Mouse (Mus musculus) megakaryocyte, embryonic 14.5 days (primary cell): ENCODE measurements around the gene Afmid.

Experiments used
- FLI1 ChIP-seq: IDR thresholded peaks from 2 replicates; pipeline ENCODE4 v1.6.1; 2012; ENCODE audit warnings: low read length, inconsistent platforms, mixed read lengths
- GATA1 ChIP-seq: IDR thresholded peaks from 3 replicates; pipeline ENCODE4 v1.6.1; 2012; ENCODE audit warnings: mixed read lengths, low read length, inconsistent platforms, borderline replicate concordance

DNA sequence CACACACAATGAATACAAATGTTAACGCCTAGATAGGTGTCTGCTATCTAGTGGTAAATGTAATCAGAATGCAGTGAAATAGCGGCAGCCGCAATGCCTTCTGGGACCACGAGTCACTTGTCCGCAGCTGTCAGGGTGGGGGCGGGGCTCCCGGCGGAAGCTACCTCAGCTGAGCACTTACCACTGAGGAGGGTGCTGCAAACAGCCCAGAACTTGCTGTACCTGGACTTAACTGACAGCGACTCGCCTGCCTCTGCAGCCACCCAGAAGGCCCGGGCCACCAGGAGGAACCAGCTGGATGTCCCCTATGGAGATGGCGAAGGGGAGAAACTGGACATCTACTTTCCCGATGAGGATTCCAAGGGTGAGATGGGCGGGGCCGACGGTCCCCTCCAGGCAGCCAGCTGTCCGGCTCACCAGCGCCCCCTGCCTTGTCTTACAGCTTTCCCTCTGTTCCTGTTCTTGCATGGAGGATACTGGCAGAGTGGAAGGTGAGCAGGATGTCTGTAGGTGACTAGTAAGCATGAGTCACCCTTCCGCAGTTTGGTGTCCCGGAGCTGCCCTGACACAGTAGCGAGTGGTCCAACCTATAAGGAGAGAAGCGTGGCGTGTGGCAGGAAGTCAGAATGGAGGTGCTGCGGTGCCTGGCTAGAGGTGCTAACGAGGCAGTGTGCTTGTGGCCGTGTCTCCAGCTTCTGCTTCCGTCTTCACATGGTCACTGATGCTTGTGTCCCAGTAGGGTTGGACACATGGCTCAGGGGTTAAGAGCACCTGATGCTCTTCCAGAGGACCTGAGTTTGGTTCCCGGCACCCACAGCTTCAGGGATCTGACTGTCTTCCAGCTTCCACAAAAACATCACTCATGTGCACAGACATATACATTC lies 6.6 kb downstream of the Afmid start:
- TF ChIP-seq FLI1 (no peak), GATA1 (no peak)
